Mouse (Mus musculus) E14TG2a.4 (cell line): ENCODE results near the gene Hcfc1.

ENCODE experiments used
- H3K27me3 ChIP-seq: 2 replicates; pipeline ENCODE4 v1.6.1; 2014; ENCODE audit warnings: low read length, control low read depth; ENCODE audit not compliant: insufficient read depth
- H3K36me3 ChIP-seq: 2 replicates; pipeline ENCODE4 v1.6.1; 2014; ENCODE audit warnings: low read length, control low read depth; ENCODE audit not compliant: insufficient read depth
- H3K4me1 ChIP-seq: replicated peaks from 2 replicates; pipeline ENCODE4 v1.6.1; 2014; ENCODE audit warnings: low read depth, low read length, control low read depth
- H3K4me3 ChIP-seq: replicated peaks from 2 replicates; pipeline ENCODE4 v1.5.1; 2014; ENCODE audit warnings: mild to moderate bottlenecking, low read length
- H3K9me3 ChIP-seq: 2 replicates; pipeline ENCODE4 v1.6.1; 2014; ENCODE audit warnings: low read length, control low read depth
- CTCF ChIP-seq: conservative IDR thresholded peaks from 2 replicates; pipeline ENCODE4 v1.5.1; 2014; ENCODE audit warnings: low read length
- NANOG ChIP-seq: IDR thresholded peaks from 2 replicates; pipeline ENCODE4 v1.6.1; 2014; ENCODE audit warnings: borderline replicate concordance, low read length, mixed read lengths
- POU5F1 ChIP-seq: IDR thresholded peaks from 2 replicates; pipeline ENCODE4 v1.6.1; 2014; ENCODE audit warnings: low read length, borderline replicate concordance

Gene Hcfc1

GRCm38 (mm10) chrX:73921823-73922549 is 44.2 kb downstream of the Hcfc1 start, which contains the start of the genes Arhgap4 and Naa10:
Gene Arhgap4 (minus strand): TSS chrX:73921870.
Gene Naa10 (minus strand): TSS chrX:73921944.
- H3K36me3 ChIP-seq: peaks cover 60% of the 10 kb centered on the region
- no peaks in the 10 kb centered on the region for H3K27me3 ChIP-seq
- TF ChIP-seq POU5F1 (no peak), CTCF (no peak), NANOG (no peak)
- H3K9me3 ChIP-seq: no peaks in the 10 kb centered on the region
- H3K4me1 ChIP-seq: peaks cover 38% of the 10 kb centered on the region
- H3K4me3 ChIP-seq: peak within 1 kb of the TSS; percentile 85

GRCm38 (mm10) chrX:73921285-73921822 is 44.8 kb downstream of the Hcfc1 start:
- Histone ChIP-seq H3K4me1 (peaks cover 41% of the 10 kb centered on the region), H3K9me3 (no peaks in the 10 kb centered on the region), H3K4me3 (peak overlapping the region; percentile 85), H3K36me3 (peaks cover 64% of the 10 kb centered on the region), H3K27me3 (no peaks in the 10 kb centered on the region)
- no peak for TF ChIP-seq POU5F1
- TF ChIP-seq CTCF: no peak
- no peak for TF ChIP-seq NANOG

- Histone ChIP-seq H3K9me3 (no peaks in the 10 kb centered on the region), H3K4me3 (no peak overlapping the region), H3K27me3 (no peaks in the 10 kb centered on the region), H3K4me1 (peaks cover 53% of the 10 kb centered on the region), H3K36me3 (peaks cover 45% of the 10 kb centered on the region)
- TF ChIP-seq NANOG: no peak
- no peak for TF ChIP-seq POU5F1
- no peak for TF ChIP-seq CTCF
Observed at GRCm38 (mm10) chrX:73918631-73919030, 47.5 kb downstream of the Hcfc1 start.

GRCm38 (mm10) chrX:73916945-73917344 is 49.2 kb downstream of the Hcfc1 start:
- H3K27me3 ChIP-seq: no peaks in the 10 kb centered on the region
- no peak overlapping the region for H3K4me3 ChIP-seq
- H3K4me1 ChIP-seq: peaks cover 53% of the 10 kb centered on the region
- H3K9me3 ChIP-seq: no peaks in the 10 kb centered on the region
- H3K36me3 ChIP-seq: peaks cover 45% of the 10 kb centered on the region
- TF ChIP-seq CTCF (no peak), POU5F1 (no peak), NANOG (no peak)

- TF ChIP-seq POU5F1: no peak
- no peak for TF ChIP-seq NANOG
- TF ChIP-seq CTCF: no peak
- no peaks in the 10 kb centered on the region for H3K9me3 ChIP-seq
- H3K4me3 ChIP-seq: peak overlapping the region; percentile 58
- no peaks in the 10 kb centered on the region for H3K27me3 ChIP-seq
- H3K4me1 ChIP-seq: peaks cover 61% of the 10 kb centered on the region
- H3K36me3 ChIP-seq: peaks cover 43% of the 10 kb centered on the region
Observed at GRCm38 (mm10) chrX:73914827-73915703, 51.1 kb downstream of the Hcfc1 start.

GRCm38 (mm10) chrX:73911588-73911987 is 54.6 kb downstream of the Hcfc1 start:
- H3K36me3 ChIP-seq: peaks cover 8% of the 10 kb centered on the region
- H3K4me1 ChIP-seq: peaks cover 34% of the 10 kb centered on the region
- TF ChIP-seq POU5F1 (no peak), CTCF (no peak), NANOG (no peak)
- no peak overlapping the region for H3K4me3 ChIP-seq
- H3K27me3 ChIP-seq: no peaks in the 10 kb centered on the region
- no peaks in the 10 kb centered on the region for H3K9me3 ChIP-seq

GRCm38 (mm10) chrX:73911156-73911555 is 55.0 kb downstream of the Hcfc1 start:
- Histone ChIP-seq H3K4me1 (peaks cover 33% of the 10 kb centered on the region), H3K36me3 (peaks cover 4% of the 10 kb centered on the region), H3K9me3 (no peaks in the 10 kb centered on the region), H3K27me3 (no peaks in the 10 kb centered on the region), H3K4me3 (peak overlapping the region; percentile 67)
- TF ChIP-seq CTCF (no peak), POU5F1 (no peak), NANOG (no peak)

GRCm38 (mm10) chrX:73910451-73910850 is 55.7 kb downstream of the Hcfc1 start:
- H3K9me3 ChIP-seq: no peaks in the 10 kb centered on the region
- TF ChIP-seq NANOG: no peak
- no peak for TF ChIP-seq CTCF
- no peak for TF ChIP-seq POU5F1
- H3K4me1 ChIP-seq: peaks cover 26% of the 10 kb centered on the region
- peaks cover 4% of the 10 kb centered on the region; the same call in 1 of the 2 replicates for H3K36me3 ChIP-seq
- peak overlapping the region; percentile 67 for H3K4me3 ChIP-seq
- H3K27me3 ChIP-seq: no peaks in the 10 kb centered on the region
